Comparison of ENCODE assay signal across 34 mouse cellular contexts in the genomic region with DNA sequence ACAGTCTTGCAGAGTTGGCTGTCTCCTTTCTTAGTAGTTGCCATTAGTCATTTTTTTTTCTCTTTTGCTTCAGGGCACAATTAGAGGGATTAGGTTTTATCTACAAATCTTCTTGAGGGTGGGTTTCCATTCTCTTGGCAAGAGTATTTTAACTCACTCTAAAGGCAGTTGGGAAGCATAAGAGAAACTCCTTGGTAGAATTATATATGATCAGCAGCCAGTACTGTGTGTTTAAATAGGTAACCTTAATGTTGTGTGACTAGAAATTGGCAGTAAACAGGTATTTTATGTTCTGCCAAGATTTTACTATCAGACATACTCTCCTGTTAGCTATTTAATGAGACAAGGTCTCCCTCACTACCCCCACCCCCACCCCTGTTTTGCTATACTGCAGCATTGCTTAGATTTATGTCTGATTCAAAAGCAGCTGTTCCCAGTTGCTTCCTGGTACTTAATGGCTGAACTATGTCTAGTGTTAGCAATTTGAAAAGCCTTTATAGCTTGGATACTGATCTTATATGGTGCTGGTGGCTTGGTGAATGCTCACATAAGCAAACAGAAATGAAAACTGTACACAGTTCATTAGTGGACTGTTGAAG.
DNase-seq lines count a peak whose midpoint lies in the region; ATAC-seq and TF ChIP-seq lines count a peak whose summit lies in the region.
"Had no signal": no experiment of that assay in that cellular context is flagged by ENCODE, and none has a peak within 500 bp of the region (broad histone marks: within the 10 kb centered on the region; RNA-seq: fewer than 3 reads in every experiment).

No protein-coding gene starts in this region.

- no peak for ATAC-seq in kidney, postnatal 0 days (replicated peaks; ENCODE audit: low FRiP score, low read depth)
- ATAC-seq in kidney, embryonic 14.5 days (ENCODE audit: low FRiP score, low TSS enrichment): no peak
- no peak for ATAC-seq in limb, embryonic 14.5 days (ENCODE audit: low FRiP score, low read depth)
- ATAC-seq: activated CD4-positive, CD25-positive, alpha-beta regulatory T cell, adult 4 months; forebrain, postnatal 0 days; lung, postnatal 0 days; midbrain, embryonic 15.5 days had no signal

- H3K36me3 ChIP-seq in kidney, postnatal 0 days (ENCODE audit: insufficient read depth, low read length): no peaks in the 10 kb centered on the region
- no peaks in the 10 kb centered on the region for H3K36me3 ChIP-seq in kidney, embryonic 14.5 days (ENCODE audit: control insufficient read depth, insufficient read depth, low read length)
- H3K36me3 ChIP-seq in limb, embryonic 14.5 days (ENCODE audit: control insufficient read depth, insufficient read depth, low read length): no peaks in the 10 kb centered on the region
- H3K36me3 ChIP-seq: embryonic facial prominence, embryonic 13.5 days; forebrain, embryonic 10.5 days; heart, embryonic 10.5 days; heart, embryonic 15.5 days; hindbrain, embryonic 12.5 days; liver, embryonic 13.5 days; midbrain, embryonic 15.5 days had no signal

- no peak overlapping the region for H3K27ac ChIP-seq in kidney, postnatal 0 days
- H3K27ac ChIP-seq in kidney, embryonic 14.5 days (ENCODE audit: low read depth, low read length): no peak overlapping the region
- no peak overlapping the region for H3K27ac ChIP-seq in limb, embryonic 14.5 days (replicated peaks; ENCODE audit: low read depth, low read length)
- H3K27ac ChIP-seq in layer of hippocampus, adult 2 months: no peak overlapping the region
- H3K27ac ChIP-seq: embryonic facial prominence, embryonic 13.5 days; forebrain, embryonic 10.5 days; heart, embryonic 10.5 days; heart, embryonic 15.5 days; hindbrain, embryonic 12.5 days; liver, embryonic 13.5 days; midbrain, embryonic 15.5 days; stomach, postnatal 0 days had no signal

- H3K27me3 ChIP-seq in kidney, postnatal 0 days (ENCODE audit: insufficient read depth, low read length): no peaks in the 10 kb centered on the region
- H3K27me3 ChIP-seq in kidney, embryonic 14.5 days (ENCODE audit: control insufficient read depth, insufficient read depth, low read length): no peaks in the 10 kb centered on the region
- H3K27me3 ChIP-seq in limb, embryonic 14.5 days (ENCODE audit: control insufficient read depth, insufficient read depth, low read length): no peaks in the 10 kb centered on the region
- H3K27me3 ChIP-seq: CH12.LX; embryonic facial prominence, embryonic 13.5 days; heart, embryonic 15.5 days; hindbrain, embryonic 12.5 days; liver, embryonic 13.5 days; midbrain, embryonic 15.5 days had no signal

- H3K9ac ChIP-seq in kidney, postnatal 0 days (ENCODE audit: low read depth, low read length): no peak overlapping the region
- no peak overlapping the region for H3K9ac ChIP-seq in kidney, embryonic 14.5 days (ENCODE audit: low read depth, low read length)
- H3K9ac ChIP-seq in limb, embryonic 14.5 days (ENCODE audit: low read depth, low read length, severe bottlenecking): no peak overlapping the region
- H3K9ac ChIP-seq: embryonic facial prominence, embryonic 13.5 days; forebrain, postnatal 0 days; heart, embryonic 15.5 days; hindbrain, embryonic 12.5 days; liver, embryonic 13.5 days; midbrain, embryonic 15.5 days had no signal

- DNase-seq in embryo, embryonic 11 days: peak; percentile 10
- no peak for DNase-seq in embryo, embryonic 9.5 days (ENCODE audit: extremely low spot score)
- DNase-seq in kidney, postnatal 0 days (ENCODE audit: low spot score): peak; percentile 3
- DNase-seq in brain, embryonic 14.5 days (ENCODE audit: low read depth): peak; percentile 69
- DNase-seq in limb, embryonic 14.5 days (ENCODE audit: low spot score): peak; percentile 4
- DNase-seq in layer of hippocampus, adult 2 months (ENCODE audit: low spot score in 2 of 2): no peak
- DNase-seq in frontal cortex, postnatal 25 days (ENCODE audit: low spot score in 2 of 2): no peak
- DNase-seq: adrenal gland, adult 2 months; cerebellum, adult 8-10 months; cerebellum, postnatal 36 days; forebrain, postnatal 0 days; gastrocnemius, postnatal 14 days; heart, postnatal 36 days; kidney, adult 2 months; kidney, postnatal 14 days; liver, embryonic 13.5 days; lung, adult 18-20 months; lung, postnatal 4 days; right cerebral cortex, adult 18-20 months; spleen, adult 18-20 months; thymus, adult 18-20 months; thymus, postnatal 25 days had no signal

- H3K4me3 ChIP-seq in kidney, postnatal 0 days (replicated peaks; ENCODE audit: low read depth, low read length): no peak overlapping the region
- H3K4me3 ChIP-seq in kidney, embryonic 14.5 days (ENCODE audit: low read length): no peak overlapping the region
- no peak overlapping the region for H3K4me3 ChIP-seq in limb, embryonic 14.5 days (replicated peaks; ENCODE audit: low read length)
- no peak overlapping the region for H3K4me3 ChIP-seq in layer of hippocampus, adult 2 months
- H3K4me3 ChIP-seq: embryonic facial prominence, embryonic 13.5 days; forebrain, embryonic 10.5 days; heart, embryonic 10.5 days; heart, embryonic 15.5 days; hindbrain, embryonic 12.5 days; liver, embryonic 13.5 days; midbrain, embryonic 15.5 days; myocyte had no signal

- TF ChIP-seq POLR2A in brain, embryonic 14.5 days (IDR thresholded peaks at IDR 0.05; ENCODE audit: borderline replicate concordance, extremely low read depth, insufficient read depth, insufficient read length, poor library complexity, severe bottlenecking): no peak
- TF ChIP-seq POLR2A in limb, embryonic 14.5 days (IDR thresholded peaks at IDR 0.05; ENCODE audit: borderline replicate concordance, extremely low read depth, insufficient read depth, insufficient read length): no peak

- TF ChIP-seq CTCF in kidney, postnatal 0 days (IDR thresholded peaks at IDR 0.05; ENCODE audit: low read depth): no peak
- no peak for TF ChIP-seq CTCF in brain, embryonic 14.5 days (IDR thresholded peaks at IDR 0.05; ENCODE audit: borderline replicate concordance, extremely low read depth, insufficient read depth, insufficient read length)
- TF ChIP-seq CTCF in layer of hippocampus, adult 2 months (conservative IDR thresholded peaks at IDR 0.05): no peak

- no peaks in the 10 kb centered on the region for H3K9me3 ChIP-seq in kidney, postnatal 0 days (replicated peaks; ENCODE audit: low read length)
- H3K9me3 ChIP-seq in kidney, embryonic 14.5 days (ENCODE audit: control insufficient read depth, low read length): no peaks in the 10 kb centered on the region
- H3K9me3 ChIP-seq in limb, embryonic 14.5 days (ENCODE audit: control insufficient read depth, low read length): no peaks in the 10 kb centered on the region
- H3K9me3 ChIP-seq: embryonic facial prominence, embryonic 13.5 days; forebrain, embryonic 10.5 days; heart, embryonic 10.5 days; heart, embryonic 15.5 days; hindbrain, embryonic 12.5 days; liver, embryonic 13.5 days; midbrain, embryonic 15.5 days had no signal

- no peak overlapping the region for H3K4me2 ChIP-seq in kidney, postnatal 0 days (ENCODE audit: low read length)
- no peak overlapping the region for H3K4me2 ChIP-seq in kidney, embryonic 14.5 days (replicated peaks; ENCODE audit: low read depth, low read length)
- H3K4me2 ChIP-seq in limb, embryonic 14.5 days (replicated peaks; ENCODE audit: low read depth, low read length, severe bottlenecking): no peak overlapping the region
- H3K4me2 ChIP-seq: embryonic facial prominence, embryonic 13.5 days; heart, embryonic 15.5 days; hindbrain, embryonic 12.5 days; liver, embryonic 13.5 days; midbrain, embryonic 15.5 days had no signal

- no peaks in the 10 kb centered on the region for H3K4me1 ChIP-seq in kidney, postnatal 0 days (replicated peaks; ENCODE audit: insufficient read depth, low read length)
- H3K4me1 ChIP-seq in kidney, embryonic 14.5 days (ENCODE audit: control insufficient read depth, insufficient read depth, low read length): no peaks in the 10 kb centered on the region
- no peaks in the 10 kb centered on the region for H3K4me1 ChIP-seq in limb, embryonic 14.5 days (ENCODE audit: control insufficient read depth, insufficient read depth, low read length)
- H3K4me1 ChIP-seq: embryonic facial prominence, embryonic 13.5 days; heart, embryonic 10.5 days; heart, embryonic 15.5 days; hindbrain, embryonic 12.5 days; liver, embryonic 13.5 days; midbrain, embryonic 15.5 days had no signal

Comparison
In these comparisons a context has a peak if more than half of its experiments do, and no peak if none do; other contexts are left out.
1. DNase-seq: peak in embryo, embryonic 11 days (single experiment), kidney, postnatal 0 days (single experiment), brain, embryonic 14.5 days (single experiment) and limb, embryonic 14.5 days (single experiment); none in embryo, embryonic 9.5 days (single experiment), layer of hippocampus, adult 2 months (0 of 2) and frontal cortex, postnatal 25 days (0 of 2).